Mouse (Mus musculus): ENCODE measurements around the gene Prss33. TPM values are rescaled to one million over a fixed set of nuclear protein-coding genes. Genes with fewer than 3 reads are reported as not detected.
"Not testable (repeated sequence)": the region's sequence is repeated elsewhere in the genome, so short reads cannot be mapped to it uniquely, and the experiment has no call there.

Gene Prss33
- not detected in 2 replicates for polyA plus RNA-seq (2014; fragmentation: Nextera tagmentation; extraction: Ambion mirVana)

- no peak for DNase-seq (ENCODE audit: low spot score)
- H3K27ac ChIP-seq = no peak within 1 kb of the TSS
- 73% methylated on average over 8 of the region's 8 CpGs for WGBS
- no peak within 1 kb of the TSS for H3K4me3 ChIP-seq (replicated peaks; ENCODE audit: low read length)
- no peak for ATAC-seq (ENCODE audit: low FRiP score)
- no peaks in the 10 kb centered on the region for H3K36me3 ChIP-seq (replicated peaks; ENCODE audit: control insufficient read depth, insufficient read depth)
- no peaks in the 10 kb centered on the region for H3K9me3 ChIP-seq (ENCODE audit: control insufficient read depth, low read length)
- H3K9ac ChIP-seq = no peak within 1 kb of the TSS
- no peak within 1 kb of the TSS for H3K4me2 ChIP-seq (replicated peaks)
- H3K4me1 ChIP-seq (replicated peaks; ENCODE audit: control insufficient read depth, insufficient read depth, low read length) = no peaks in the 10 kb centered on the region
- H3K27me3 ChIP-seq (ENCODE audit: control insufficient read depth, insufficient read depth, low read length) = peaks cover 6% of the 10 kb centered on the region; the same call in 1 of the 2 replicates
Observed at GRCm38 (mm10) chr17:23836006-23836575, at the start of gene Prss33. TSS of gene Prss33 (minus strand) at chr17:23836056.

GRCm38 (mm10) chr17:23880576-23880975 is 44.7 kb upstream of the Prss33 start, which contains the start of the genes Dcpp1 and Dcpp2:
TSS of gene Dcpp1 (plus strand) at chr17:23880876.
TSS of gene Dcpp2 (plus strand) at chr17:23880880.
- not testable (repeated sequence) for H3K4me2 ChIP-seq (replicated peaks); H3K4me3 ChIP-seq (replicated peaks; ENCODE audit: low read length); ATAC-seq (ENCODE audit: low FRiP score); H3K27ac ChIP-seq; H3K27me3 ChIP-seq (ENCODE audit: control insufficient read depth, insufficient read depth, low read length); H3K9me3 ChIP-seq (ENCODE audit: control insufficient read depth, low read length); H3K9ac ChIP-seq; H3K36me3 ChIP-seq (replicated peaks; ENCODE audit: control insufficient read depth, insufficient read depth); H3K4me1 ChIP-seq (replicated peaks; ENCODE audit: control insufficient read depth, insufficient read depth, low read length); DNase-seq (ENCODE audit: low spot score)
- WGBS = 80% methylated on average over 4 of the region's 4 CpGs

DNA sequence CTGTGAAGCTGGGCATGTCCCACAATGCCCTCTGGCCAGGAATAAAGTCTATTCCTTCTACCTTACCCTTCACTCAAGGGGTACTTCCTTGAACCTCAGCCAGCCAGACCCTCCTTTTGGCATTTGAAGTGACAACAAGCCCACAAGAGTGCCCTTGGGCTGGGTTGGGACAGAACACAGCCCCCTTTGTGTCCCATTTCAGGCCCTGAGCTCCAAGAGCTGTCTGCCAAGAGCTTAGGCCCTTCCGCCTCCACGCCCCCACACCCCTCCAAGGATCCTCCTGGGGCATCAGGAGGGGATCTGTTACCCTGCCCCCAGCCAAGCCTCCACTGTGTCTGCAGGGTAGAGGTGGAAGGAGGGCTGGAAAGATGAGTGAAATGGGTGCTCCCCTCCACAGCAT is 41.3 kb upstream of the Prss33 start:
- no peak overlapping the region for H3K4me2 ChIP-seq (replicated peaks)
- H3K4me1 ChIP-seq (replicated peaks; ENCODE audit: control insufficient read depth, insufficient read depth, low read length) = no peaks in the 10 kb centered on the region
- H3K27me3 ChIP-seq (ENCODE audit: control insufficient read depth, insufficient read depth, low read length) = no peaks in the 10 kb centered on the region
- H3K9me3 ChIP-seq (ENCODE audit: control insufficient read depth, low read length) = no peaks in the 10 kb centered on the region
- no peak overlapping the region for H3K4me3 ChIP-seq (replicated peaks; ENCODE audit: low read length)
- H3K27ac ChIP-seq = no peak overlapping the region
- peak; percentile 63 for ATAC-seq (ENCODE audit: low FRiP score)
- no peaks in the 10 kb centered on the region for H3K36me3 ChIP-seq (replicated peaks; ENCODE audit: control insufficient read depth, insufficient read depth)
- peak; percentile 25 for DNase-seq (ENCODE audit: low spot score)
- 82% methylated on average over 2 of the region's 2 CpGs for WGBS
- no peak overlapping the region for H3K9ac ChIP-seq

DNA sequence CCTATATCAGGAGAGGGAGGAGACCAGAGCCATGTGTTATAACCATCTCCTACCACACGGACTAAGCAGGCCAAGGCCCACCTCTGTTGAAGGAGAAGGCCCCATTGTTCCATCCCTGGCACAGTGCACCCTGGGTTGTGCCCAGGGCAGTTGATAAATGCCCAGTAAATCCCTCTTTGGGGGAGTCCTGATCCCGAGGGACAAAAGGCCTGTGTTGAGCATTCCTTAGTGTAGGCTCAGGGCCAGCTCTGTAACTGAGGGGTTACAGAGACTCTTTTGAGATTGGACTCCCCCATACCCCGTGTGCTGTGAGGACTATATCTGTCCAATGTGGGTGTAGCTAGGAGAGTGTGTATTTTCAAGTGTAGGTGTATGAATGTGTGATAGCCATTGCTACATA is 40.9 kb upstream of the Prss33 start:
- ATAC-seq (ENCODE audit: low FRiP score) (peak; percentile 77), DNase-seq (ENCODE audit: low spot score) (peak; percentile 30)
- H3K9me3 ChIP-seq (ENCODE audit: control insufficient read depth, low read length) = no peaks in the 10 kb centered on the region
- H3K27ac ChIP-seq = no peak overlapping the region
- no peak overlapping the region for H3K4me2 ChIP-seq (replicated peaks)
- H3K4me1 ChIP-seq (replicated peaks; ENCODE audit: control insufficient read depth, insufficient read depth, low read length) = no peaks in the 10 kb centered on the region
- no peaks in the 10 kb centered on the region for H3K36me3 ChIP-seq (replicated peaks; ENCODE audit: control insufficient read depth, insufficient read depth)
- no peaks in the 10 kb centered on the region for H3K27me3 ChIP-seq (ENCODE audit: control insufficient read depth, insufficient read depth, low read length)
- no peak overlapping the region for H3K4me3 ChIP-seq (replicated peaks; ENCODE audit: low read length)
- no peak overlapping the region for H3K9ac ChIP-seq
- WGBS = 45% methylated on average over 3 of the region's 3 CpGs

GRCm38 (mm10) chr17:23873884-23874856 is 38.3 kb upstream of the Prss33 start:
- H3K27me3 ChIP-seq (ENCODE audit: control insufficient read depth, insufficient read depth, low read length) = no peaks in the 10 kb centered on the region
- 48% methylated on average over 8 of the region's 8 CpGs for WGBS
- DNase-seq (ENCODE audit: low spot score) = peak; percentile 52
- no peak for ATAC-seq (ENCODE audit: low FRiP score)
- no peaks in the 10 kb centered on the region for H3K9me3 ChIP-seq (ENCODE audit: control insufficient read depth, low read length)
- no peak overlapping the region for H3K4me3 ChIP-seq (replicated peaks; ENCODE audit: low read length)
- H3K27ac ChIP-seq = no peak overlapping the region
- H3K4me1 ChIP-seq (replicated peaks; ENCODE audit: control insufficient read depth, insufficient read depth, low read length) = no peaks in the 10 kb centered on the region
- H3K9ac ChIP-seq = no peak overlapping the region
- no peak overlapping the region for H3K4me2 ChIP-seq (replicated peaks)
- H3K36me3 ChIP-seq (replicated peaks; ENCODE audit: control insufficient read depth, insufficient read depth) = no peaks in the 10 kb centered on the region

DNA sequence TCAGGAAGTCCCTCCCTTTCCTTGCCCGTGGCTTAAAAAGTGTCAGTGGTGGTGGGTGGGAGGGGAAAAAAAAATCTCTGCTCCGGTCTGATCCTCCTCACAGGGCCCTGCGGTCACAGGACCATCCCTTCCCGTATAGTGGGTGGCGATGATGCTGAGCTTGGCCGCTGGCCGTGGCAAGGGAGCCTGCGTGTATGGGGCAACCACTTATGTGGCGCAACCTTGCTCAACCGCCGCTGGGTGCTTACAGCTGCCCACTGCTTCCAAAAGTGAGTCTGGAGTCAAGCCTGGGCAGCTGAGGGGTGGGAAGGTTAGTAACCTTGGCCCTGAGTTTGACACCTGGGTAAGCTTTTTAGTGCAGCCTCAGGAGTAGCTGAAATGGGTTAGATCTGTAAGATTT is 32.7 kb upstream of the Prss33 start:
- DNase-seq (ENCODE audit: low spot score) (no peak), ATAC-seq (ENCODE audit: low FRiP score) (no peak)
- Histone ChIP-seq H3K4me3 (replicated peaks; ENCODE audit: low read length) (no peak overlapping the region), H3K36me3 (replicated peaks; ENCODE audit: control insufficient read depth, insufficient read depth) (no peaks in the 10 kb centered on the region), H3K9ac (no peak overlapping the region), H3K27me3 (ENCODE audit: control insufficient read depth, insufficient read depth, low read length) (no peaks in the 10 kb centered on the region), H3K4me2 (replicated peaks) (no peak overlapping the region), H3K27ac (no peak overlapping the region), H3K9me3 (ENCODE audit: control insufficient read depth, low read length) (no peaks in the 10 kb centered on the region), H3K4me1 (replicated peaks; ENCODE audit: control insufficient read depth, insufficient read depth, low read length) (no peaks in the 10 kb centered on the region)
- WGBS = 95% methylated on average over 11 of the region's 11 CpGs

- Histone ChIP-seq H3K27me3 (ENCODE audit: control insufficient read depth, insufficient read depth, low read length) (no peaks in the 10 kb centered on the region), H3K27ac (no peak within 1 kb of the TSS), H3K36me3 (replicated peaks; ENCODE audit: control insufficient read depth, insufficient read depth) (no peaks in the 10 kb centered on the region), H3K9ac (no peak within 1 kb of the TSS), H3K4me1 (replicated peaks; ENCODE audit: control insufficient read depth, insufficient read depth, low read length) (no peaks in the 10 kb centered on the region), H3K4me2 (replicated peaks) (no peak within 1 kb of the TSS), H3K4me3 (replicated peaks; ENCODE audit: low read length) (no peak within 1 kb of the TSS), H3K9me3 (ENCODE audit: control insufficient read depth, low read length) (no peaks in the 10 kb centered on the region)
- DNase-seq (ENCODE audit: low spot score) = no peak
- 84% methylated on average over 15 of the region's 15 CpGs for WGBS
- ATAC-seq (ENCODE audit: low FRiP score) = no peak
Observed at GRCm38 (mm10) chr17:23867756-23868155, 31.9 kb upstream of the Prss33 start, which contains the start of gene Prss21. TSS of gene Prss21 (plus strand) at chr17:23868056.

DNA sequence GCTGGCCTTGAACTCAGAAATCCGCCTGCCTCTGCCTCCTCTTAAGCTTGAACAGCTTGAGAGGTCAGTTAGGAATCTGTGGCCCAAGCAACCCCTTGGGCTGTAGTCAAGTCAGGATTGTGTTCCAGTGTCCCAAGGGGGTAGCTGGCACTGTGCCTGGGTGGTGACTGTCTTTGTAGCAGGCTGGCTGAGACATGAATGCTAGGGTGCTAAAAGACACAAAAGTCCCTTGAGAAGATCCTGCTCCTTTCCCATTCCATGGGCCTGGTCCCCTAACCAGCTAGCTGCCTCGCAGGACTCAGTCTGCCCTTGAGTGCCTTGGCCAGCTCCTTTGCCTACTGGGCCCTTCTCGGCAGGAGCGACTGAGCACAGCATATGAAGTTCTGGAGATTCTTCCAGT is 27.1 kb upstream of the Prss33 start:
- Histone ChIP-seq H3K4me1 (replicated peaks; ENCODE audit: control insufficient read depth, insufficient read depth, low read length) (no peaks in the 10 kb centered on the region), H3K9me3 (ENCODE audit: control insufficient read depth, low read length) (no peaks in the 10 kb centered on the region), H3K27me3 (ENCODE audit: control insufficient read depth, insufficient read depth, low read length) (no peaks in the 10 kb centered on the region), H3K9ac (no peak overlapping the region), H3K27ac (no peak overlapping the region), H3K4me3 (replicated peaks; ENCODE audit: low read length) (no peak overlapping the region), H3K4me2 (replicated peaks) (no peak overlapping the region), H3K36me3 (replicated peaks; ENCODE audit: control insufficient read depth, insufficient read depth) (no peaks in the 10 kb centered on the region)
- ATAC-seq (ENCODE audit: low FRiP score) (no peak), DNase-seq (ENCODE audit: low spot score) (no peak)
- WGBS = 78% methylated on average over 4 of the region's 4 CpGs

DNA sequence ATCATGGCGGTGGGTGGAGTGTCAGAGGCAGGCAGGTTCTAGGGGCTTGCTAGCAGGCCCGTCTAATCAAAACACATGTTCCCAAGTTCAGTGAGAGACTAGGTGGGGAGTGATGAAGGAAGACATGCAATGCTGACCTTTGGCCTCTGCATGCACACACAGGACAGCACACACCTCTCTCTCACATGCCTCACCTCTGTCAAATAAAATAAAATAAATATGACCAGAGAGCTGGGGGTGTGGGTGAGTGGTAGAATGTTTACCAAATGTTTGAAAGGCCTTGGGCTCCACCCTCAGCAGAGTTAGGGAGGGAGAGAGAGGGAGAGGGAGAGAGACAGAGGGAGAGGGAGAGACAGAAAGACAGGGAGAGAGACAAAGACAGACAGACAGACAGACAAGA is 22.1 kb upstream of the Prss33 start:
- DNase-seq (ENCODE audit: low spot score) = no peak
- no peaks in the 10 kb centered on the region for H3K9me3 ChIP-seq (ENCODE audit: control insufficient read depth, low read length)
- 86% methylated on average over 2 of the region's 2 CpGs for WGBS

More for the DNA sequence above, 22.1 kb upstream of the Prss33 start:
- no peak for ATAC-seq (ENCODE audit: low FRiP score)
- Histone ChIP-seq H3K4me3 (replicated peaks; ENCODE audit: low read length) (no peak overlapping the region), H3K4me2 (replicated peaks) (no peak overlapping the region), H3K27me3 (ENCODE audit: control insufficient read depth, insufficient read depth, low read length) (no peaks in the 10 kb centered on the region), H3K27ac (no peak overlapping the region), H3K36me3 (replicated peaks; ENCODE audit: control insufficient read depth, insufficient read depth) (no peaks in the 10 kb centered on the region), H3K9ac (no peak overlapping the region), H3K4me1 (replicated peaks; ENCODE audit: control insufficient read depth, insufficient read depth, low read length) (no peaks in the 10 kb centered on the region)

Data from hindbrain, embryonic 14.5 days (tissue).